Mouse (Mus musculus) midbrain, embryonic 11.5 days (tissue): Measurements from ENCODE around the gene Gm19402. TPM values are rescaled to one million over a fixed set of nuclear protein-coding genes. Genes with fewer than 3 reads are reported as not detected.
A peak's percentile ranks its signal among the peaks of the same experiment; 100 is the strongest.

Source experiments
- ATAC-seq: fragments of 200-750 bp; cut with Nextera tagmentation; 2 replicates; pipeline ENCODE4 v1.8.0; 2017; ENCODE audit warnings: moderate TSS enrichment, moderate library complexity; ENCODE audit not compliant: low FRiP score
- DNase-seq: peaks from one replicate; pipeline ENCODE4 v3.0.0; 2015; ENCODE audit warnings: low spot score; ENCODE audit errors: missing footprints
- H3K27ac ChIP-seq: fragments of 300-500 bp; sonication (generic); 2 replicates; pipeline ENCODE4 v1.5.1; 2014; ENCODE audit warnings: low read depth, low read length
- H3K27me3 ChIP-seq: fragments of 300-500 bp; sonication (generic); 2 replicates; pipeline ENCODE4 v1.6.1; 2014; ENCODE audit warnings: mild to moderate bottlenecking, low read length, moderate library complexity, mixed read lengths; ENCODE audit not compliant: control insufficient read depth, insufficient read depth
- H3K36me3 ChIP-seq: fragments of 300-500 bp; sonication (generic); 2 replicates; pipeline ENCODE4 v1.6.1; 2014; ENCODE audit warnings: mild to moderate bottlenecking, low read length, moderate library complexity, mixed read lengths; ENCODE audit not compliant: control insufficient read depth, insufficient read depth
- H3K4me1 ChIP-seq: fragments of 300-500 bp; sonication (generic); 2 replicates; pipeline ENCODE4 v1.6.1; 2014; ENCODE audit warnings: low read length; ENCODE audit not compliant: control insufficient read depth, insufficient read depth
- H3K4me2 ChIP-seq: fragments of 300-500 bp; sonication (generic); 2 replicates; pipeline ENCODE4 v1.6.1; 2014; ENCODE audit warnings: mild to moderate bottlenecking, moderate library complexity
- H3K4me3 ChIP-seq: fragments of 300-500 bp; sonication (generic); 2 replicates; pipeline ENCODE4 v1.5.1; 2014; ENCODE audit warnings: low read depth, low read length
- H3K9ac ChIP-seq: fragments of 300-500 bp; sonication (generic); 2 replicates; pipeline ENCODE4 v1.6.1; 2014; ENCODE audit warnings: low read length
- H3K9me3 ChIP-seq: fragments of 300-500 bp; sonication (generic); 2 replicates; pipeline ENCODE4 v1.6.1; 2016; ENCODE audit warnings: low read length; ENCODE audit not compliant: control insufficient read depth
- WGBS: fragments of 180-500 bp; shearing (Covaris S2); extraction: QIAGEN DNeasy Blood & Tissue Kit; methylation state at CpG from one replicate; pipeline ENCODE4 v1.1.7; 2014; 5-methylcytosine and 5-hydroxymethylcytosine counted together
- microRNA counts: library from miRNA; unstranded; fragments of <30 nt; microRNA quantifications from one replicate; lab custom pipeline; 2015
- microRNA-seq: library from miRNA; unstranded; fragments of <30 nt; microRNA quantifications from one replicate; pipeline ENCODE4, GENCODE M21; 2017
- polyA plus RNA-seq: library from polyadenylated mRNA; unstranded; fragments of >200 nt; fragmentation: Nextera tagmentation; extraction: Ambion mirVana; gene quantifications from 2 replicates; pipeline ENCODE4 v1.2.1, GENCODE M21; 2014

The Gm19402 gene
- polyA plus RNA-seq, 1 experiment from 2014 or later = not detected

DNA sequence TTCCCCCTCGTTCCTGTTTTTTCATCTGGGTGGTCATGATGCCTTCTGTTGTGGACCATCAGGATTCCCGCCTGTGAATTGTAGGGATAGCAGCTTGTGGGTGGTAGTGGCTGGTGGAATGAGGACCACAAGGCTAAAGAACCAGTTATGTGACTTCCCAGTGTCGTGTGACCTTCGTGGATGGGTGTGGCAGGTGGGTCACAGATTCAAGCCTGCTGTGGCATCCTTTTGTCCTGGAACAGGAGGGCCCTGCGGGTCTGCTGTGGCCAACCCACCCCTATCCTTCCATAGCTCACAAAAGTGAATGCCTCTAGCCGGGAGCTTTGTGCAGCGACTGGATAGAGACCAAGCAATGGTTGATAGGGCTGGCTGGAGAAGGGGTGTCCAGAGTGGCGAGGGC, 42.7 kb downstream of the Gm19402 start:
- Histone ChIP-seq H3K4me2 (no peak overlapping the region), H3K27ac (no peak overlapping the region), H3K9me3 (no peaks in the 10 kb centered on the region), H3K4me1 (no peaks in the 10 kb centered on the region), H3K27me3 (no peaks in the 10 kb centered on the region), H3K36me3 (peaks cover 25% of the 10 kb centered on the region), H3K4me3 (no peak overlapping the region), H3K9ac (no peak overlapping the region)
- 83% methylated on average over 8 of the region's 8 CpGs for WGBS
- no peak for ATAC-seq
- DNase-seq = no peak

DNA sequence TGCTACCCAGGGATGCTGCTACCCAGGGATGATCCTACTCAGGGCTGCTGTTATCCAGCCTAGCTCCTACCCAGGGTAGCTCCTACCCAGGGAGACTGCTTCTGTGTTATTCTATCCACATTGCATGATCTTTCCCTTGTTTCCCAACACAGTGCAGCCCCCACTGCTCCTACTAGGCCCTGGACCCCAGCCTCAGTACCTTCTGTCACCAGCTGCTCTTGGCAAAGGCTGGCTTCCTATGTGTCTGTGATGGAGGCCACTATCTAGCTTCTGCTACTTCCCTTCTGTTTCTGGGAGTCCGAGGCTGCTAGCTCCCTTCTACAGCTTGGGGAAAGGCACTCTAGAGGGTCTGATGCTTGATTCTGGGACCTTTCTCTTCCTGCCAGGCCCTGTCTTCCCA, 43.1 kb downstream of the Gm19402 start:
- WGBS = 85% methylated on average over 1 of the region's 1 CpGs
- no peak for DNase-seq
- ATAC-seq = no peak

DNA sequence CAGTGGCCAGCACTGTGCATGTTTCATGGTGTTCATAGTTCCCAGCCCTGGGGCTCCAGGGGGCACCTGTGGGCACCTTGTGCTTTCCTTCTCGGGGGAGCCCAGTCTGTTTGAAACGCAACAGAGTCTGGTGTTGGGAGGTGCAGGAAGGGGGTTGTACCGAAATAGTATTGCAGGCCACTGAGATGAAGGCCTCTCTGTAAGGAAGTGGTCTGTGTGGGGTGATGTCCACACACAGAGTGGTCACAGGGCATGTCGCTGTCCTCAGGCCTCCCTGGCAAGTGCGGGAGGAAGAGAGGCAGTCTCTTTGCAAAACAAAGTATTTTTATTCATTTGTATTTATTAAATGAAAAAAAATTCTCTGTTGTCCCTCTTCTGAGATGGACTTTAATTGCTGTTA, 45.0 kb downstream of the Gm19402 start:
- Histone ChIP-seq H3K9ac (no peak overlapping the region), H3K4me1 (no peaks in the 10 kb centered on the region), H3K9me3 (no peaks in the 10 kb centered on the region), H3K4me2 (no peak overlapping the region), H3K4me3 (no peak overlapping the region), H3K36me3 (peaks cover 29% of the 10 kb centered on the region), H3K27me3 (no peaks in the 10 kb centered on the region), H3K27ac (no peak overlapping the region)
- ATAC-seq (no peak), DNase-seq (no peak)
- WGBS = 97% methylated on average over 5 of the region's 5 CpGs

More for the DNA sequence above, 43.1 kb downstream of the Gm19402 start:
- Histone ChIP-seq H3K4me2 (no peak overlapping the region), H3K4me3 (no peak overlapping the region), H3K27ac (no peak overlapping the region), H3K9ac (no peak overlapping the region), H3K4me1 (no peaks in the 10 kb centered on the region), H3K9me3 (no peaks in the 10 kb centered on the region), H3K27me3 (no peaks in the 10 kb centered on the region), H3K36me3 (peaks cover 25% of the 10 kb centered on the region)

DNA sequence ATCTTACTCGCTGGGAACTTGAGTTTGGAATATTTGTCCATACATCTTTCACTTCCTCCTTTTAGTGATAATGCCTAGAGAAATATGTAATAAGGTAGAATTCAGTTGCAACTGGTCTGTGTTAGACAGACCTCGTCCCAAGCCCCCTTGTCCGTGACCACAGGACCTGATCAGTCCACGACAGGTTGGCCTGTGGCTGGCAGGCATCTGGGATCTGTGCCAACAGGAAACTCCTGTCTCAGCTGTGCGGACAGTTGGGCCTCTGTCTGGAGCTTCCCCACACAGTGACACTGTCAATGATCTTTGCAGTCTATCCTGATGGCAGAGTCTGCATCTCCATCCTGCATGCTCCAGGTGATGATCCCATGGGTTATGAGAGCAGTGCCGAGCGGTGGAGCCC, 47.4 kb downstream of the Gm19402 start:
- 97% methylated on average over 7 of the region's 7 CpGs for WGBS
- peaks cover 32% of the 10 kb centered on the region for H3K36me3 ChIP-seq

More for the DNA sequence above, 47.4 kb downstream of the Gm19402 start:
- H3K4me2 ChIP-seq = no peak overlapping the region
- no peaks in the 10 kb centered on the region for H3K27me3 ChIP-seq
- ATAC-seq (no peak), DNase-seq (peak; percentile 53)
- H3K4me1 ChIP-seq = no peaks in the 10 kb centered on the region
- H3K9ac ChIP-seq = no peak overlapping the region
- H3K9me3 ChIP-seq = no peaks in the 10 kb centered on the region
- H3K27ac ChIP-seq = no peak overlapping the region
- no peak overlapping the region for H3K4me3 ChIP-seq

MicroRNAs encoded within 50 kb of the gene (microRNA counts, 519-probe panel; counts per million panel counts)
- microRNA mmu-miR-1930 (lab: Ali Mortazavi, UCI) = not detected

Small RNA genes within 50 kb of the gene (microRNA-seq; reads per million reads assigned to microRNA genes)
- gene Mir1930 = 78.3 reads per million, percentile 50 among the genes with 10 or more reads in this experiment

Other genes with a start within 250 kb of the Gm19402 start
- gene Fam207a, start 175.0 kb downstream of the Gm19402 start, polyA plus RNA-seq = 38.7 and 42.2 TPM in 2 replicates
- 0.57 and 0.59 TPM in 2 replicates for gene Itgb2, start 160.5 kb downstream of the Gm19402 start, polyA plus RNA-seq
- gene Pttg1ip, start 109.0 kb downstream of the Gm19402 start, polyA plus RNA-seq = 68.5 and 73.2 TPM in 2 replicates
- 338 and 353 TPM in 2 replicates for gene Sumo3, start 84.7 kb downstream of the Gm19402 start, polyA plus RNA-seq
- gene Gm49325, start 84.6 kb downstream of the Gm19402 start, polyA plus RNA-seq = 2.4 TPM in 1 of 2 replicates, not detected in the other
- 42.8 and 47.6 TPM in 2 replicates for gene Ube2g2, start 68.5 kb downstream of the Gm19402 start, polyA plus RNA-seq
- gene Tspear, start 4.2 kb downstream of the Gm19402 start, polyA plus RNA-seq = 0.72 and 1.2 TPM in 2 replicates
- gene Gm9508, start 6.5 kb upstream of the Gm19402 start, polyA plus RNA-seq = not detected in 2 replicates
- gene Gm10272, start 15.9 kb upstream of the Gm19402 start, polyA plus RNA-seq = not detected in 2 replicates
- not detected in 2 replicates for gene Gm10024, start 20.7 kb upstream of the Gm19402 start, polyA plus RNA-seq
- not detected in 2 replicates for gene Gm10142, start 25.1 kb upstream of the Gm19402 start, polyA plus RNA-seq
- not detected in 2 replicates for gene Krtap12-1, start 29.8 kb upstream of the Gm19402 start, polyA plus RNA-seq
- not detected in 2 replicates for gene Gm10100, start 35.7 kb upstream of the Gm19402 start, polyA plus RNA-seq
- gene Gm18596, start 51.9 kb upstream of the Gm19402 start, polyA plus RNA-seq = not detected in 2 replicates
- not detected in 2 replicates for gene Gm9736, start 60.6 kb upstream of the Gm19402 start, polyA plus RNA-seq
- gene Gm3233, start 68.9 kb upstream of the Gm19402 start, polyA plus RNA-seq = not detected in 2 replicates
- not detected in 2 replicates for gene Gm3238, start 80.6 kb upstream of the Gm19402 start, polyA plus RNA-seq
- gene Gm7138, start 86.2 kb upstream of the Gm19402 start, polyA plus RNA-seq = not detected in 2 replicates
- gene Gm3250, start 91.8 kb upstream of the Gm19402 start, polyA plus RNA-seq = not detected in 2 replicates
- not detected in 2 replicates for gene Gm7137, start 97.4 kb upstream of the Gm19402 start, polyA plus RNA-seq
- not detected in 2 replicates for gene Gm9639, start 104.3 kb upstream of the Gm19402 start, polyA plus RNA-seq
- gene Gm19668, start 108.4 kb upstream of the Gm19402 start, polyA plus RNA-seq = not detected in 2 replicates
- not detected in 2 replicates for gene Gm9507, start 121.1 kb upstream of the Gm19402 start, polyA plus RNA-seq
- gene Gm2696, start 123.9 kb upstream of the Gm19402 start, polyA plus RNA-seq = not detected in 2 replicates
- gene Krtap10-4, start 136.3 kb upstream of the Gm19402 start, polyA plus RNA-seq = not detected in 2 replicates
- gene Krtap10-10, start 145.2 kb upstream of the Gm19402 start, polyA plus RNA-seq = not detected in 2 replicates
- gene Gm36176, start 156.0 kb upstream of the Gm19402 start, polyA plus RNA-seq = not detected in 2 replicates
- not detected in 2 replicates for gene Gm10318, start 162.1 kb upstream of the Gm19402 start, polyA plus RNA-seq
- not detected in 2 replicates for gene Gm3285, start 171.2 kb upstream of the Gm19402 start, polyA plus RNA-seq
- gene Lrrc3, start 211.8 kb upstream of the Gm19402 start, polyA plus RNA-seq = 2.7 and 2.8 TPM in 2 replicates